Mouse (Mus musculus) myocyte (in vitro differentiated cells): ENCODE measurements at regions not wholly inside any gene's neighbourhood (a gene's known extent, or its start where the extent isn't known, plus 50 kb on each side); places are given as distances from the start of the nearest gene placed in this dataset.

Source experiments
- H3K27me3 ChIP-seq: one replicate; pipeline ENCODE4 v1.6.1; 2011; ENCODE audit not compliant: control insufficient read depth, insufficient read depth, insufficient read length
- H3K36me3 ChIP-seq: one replicate; pipeline ENCODE4 v1.6.1; 2011; ENCODE audit not compliant: control insufficient read depth, insufficient read depth
- H3K4me2 ChIP-seq: one replicate; pipeline ENCODE4 v1.6.1; 2011; ENCODE audit warnings: low read depth, control low read depth
- H3K4me3 ChIP-seq: one replicate; pipeline ENCODE4 v1.5.1; 2011; ENCODE audit warnings: mild to moderate bottlenecking, control low read depth, moderate library complexity
- H3K79me2 ChIP-seq: one replicate; pipeline ENCODE4 v1.6.1; 2011; ENCODE audit not compliant: control insufficient read depth, insufficient read depth
- H3ac ChIP-seq: one replicate; pipeline ENCODE4 v1.6.1; 2011; ENCODE audit not compliant: control insufficient read depth, insufficient read length
- CEBPB ChIP-seq: IDR thresholded peaks from 2 replicates; pipeline ENCODE4 v1.6.1; 2011; ENCODE audit warnings: mild to moderate bottlenecking, moderate library complexity; ENCODE audit not compliant: poor library complexity, insufficient read depth, severe bottlenecking
- E2F4 ChIP-seq: IDR thresholded peaks from one replicate; pipeline ENCODE4 v1.6.1; 2011; ENCODE audit warnings: mild to moderate bottlenecking, control low read depth, moderate library complexity; ENCODE audit not compliant: insufficient read depth
- MAX ChIP-seq: IDR thresholded peaks from one replicate; pipeline ENCODE4 v1.6.1; 2011; ENCODE audit warnings: low read depth, mild to moderate bottlenecking, control low read depth
- MYOD1 ChIP-seq, 3 experiments: IDR thresholded peaks; one replicate each; pipeline ENCODE4 v1.6.1; 2011; ENCODE audit warnings: control low read depth in 2 of 3, low read depth in 2 of 3, mild to moderate bottlenecking in 2 of 3, moderate library complexity in 1 of 3; ENCODE audit not compliant: insufficient read length in 2 of 3, control insufficient read depth in 1 of 3
- POLR2A ChIP-seq: IDR thresholded peaks from one replicate; pipeline ENCODE4 v1.6.1; 2011; ENCODE audit warnings: low read depth, mild to moderate bottlenecking, control low read depth, moderate library complexity; ENCODE audit not compliant: insufficient read length
- POLR2AphosphoS2 ChIP-seq: IDR thresholded peaks from one replicate; pipeline ENCODE4 v1.6.1; 2011; ENCODE audit warnings: low read depth, control low read depth; ENCODE audit not compliant: insufficient read length
- REST ChIP-seq: IDR thresholded peaks from one replicate; pipeline ENCODE4 v1.6.1; 2011; ENCODE audit warnings: mild to moderate bottlenecking, control low read depth, moderate library complexity; ENCODE audit not compliant: insufficient read depth, insufficient read length
- SRF ChIP-seq: IDR thresholded peaks from one replicate; pipeline ENCODE4 v1.6.1; 2011; ENCODE audit warnings: low read depth; ENCODE audit not compliant: control insufficient read depth, insufficient read length
- TCF12 ChIP-seq: IDR thresholded peaks from one replicate; pipeline ENCODE4 v1.6.1; 2011; ENCODE audit warnings: mild to moderate bottlenecking, control low read depth; ENCODE audit not compliant: poor library complexity, insufficient read depth, severe bottlenecking
- TCF3 ChIP-seq: IDR thresholded peaks from one replicate; pipeline ENCODE4 v1.6.1; 2011; ENCODE audit warnings: low read depth, control low read depth; ENCODE audit not compliant: insufficient read length
- USF1 ChIP-seq: IDR thresholded peaks from one replicate; pipeline ENCODE4 v1.6.1; 2011; ENCODE audit warnings: low read depth, mild to moderate bottlenecking, control low read depth, moderate library complexity

DNA sequence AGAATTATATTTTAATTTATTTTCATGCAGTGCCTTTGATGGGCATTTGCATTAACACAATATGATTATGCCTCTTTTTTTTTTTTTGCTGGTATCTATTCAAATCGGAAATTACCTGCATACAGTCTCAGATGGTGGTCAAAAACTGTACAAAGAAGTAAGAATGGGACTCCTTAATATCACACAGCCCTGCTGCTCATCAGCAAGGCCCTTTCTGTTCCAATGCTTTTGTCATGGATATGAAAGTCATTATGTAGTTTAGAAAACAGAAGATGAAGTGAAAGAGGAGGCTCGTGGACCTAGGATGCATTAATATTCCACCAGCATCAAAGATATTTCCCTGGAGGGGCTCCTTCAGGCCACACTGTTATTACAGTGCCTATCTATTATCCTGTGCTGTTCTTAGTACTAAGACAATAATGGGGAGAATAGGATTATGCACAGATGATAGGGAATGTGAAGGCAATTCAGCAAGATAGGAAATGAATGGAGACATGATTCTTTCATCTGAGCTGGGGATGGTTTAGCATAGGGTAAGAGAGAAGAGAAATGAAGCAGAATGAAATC, 687.7 kb upstream of the Ptbp2 start:
- Histone ChIP-seq H3K4me3 (no peak overlapping the region), H3K4me2 (no peak overlapping the region), H3ac (no peak overlapping the region), H3K36me3 (no peaks in the 10 kb centered on the region), H3K27me3 (no peaks in the 10 kb centered on the region), H3K79me2 (no peaks in the 10 kb centered on the region)
- TF ChIP-seq E2F4, result no peak

DNA sequence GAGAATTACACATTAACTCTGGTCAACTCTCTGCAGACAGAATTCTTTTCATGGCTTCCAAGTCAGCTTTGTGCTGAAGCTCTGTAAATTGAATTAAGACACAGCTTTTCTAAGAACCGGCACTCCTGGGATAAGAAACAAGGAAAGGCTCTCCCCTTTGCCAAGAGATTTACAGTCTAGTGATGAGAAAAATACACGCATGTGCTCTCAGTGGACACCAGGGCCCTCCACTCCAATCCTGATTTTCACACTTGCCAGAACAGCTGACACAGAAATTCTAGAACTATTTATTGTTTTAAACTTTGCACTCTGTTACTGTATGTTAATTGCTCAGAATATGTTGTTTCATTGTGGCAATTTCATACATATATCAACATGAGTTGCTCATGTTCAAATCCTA, 684.6 kb upstream of the Ptbp2 start:
- Histone ChIP-seq H3K4me3 (no peak overlapping the region), H3K4me2 (no peak overlapping the region), H3K27me3 (no peaks in the 10 kb centered on the region), H3K36me3 (no peaks in the 10 kb centered on the region), H3ac (no peak overlapping the region), H3K79me2 (no peaks in the 10 kb centered on the region)
- TF ChIP-seq POLR2A (no peak), TCF12 (no peak), MYOD1 (IDR thresholded peaks at IDR 0.05; ENCODE audit: control insufficient read depth in 1 of 3, insufficient read length in 2 of 3, low read depth in 2 of 3) (no peak), SRF (no peak), REST (no peak)

DNA sequence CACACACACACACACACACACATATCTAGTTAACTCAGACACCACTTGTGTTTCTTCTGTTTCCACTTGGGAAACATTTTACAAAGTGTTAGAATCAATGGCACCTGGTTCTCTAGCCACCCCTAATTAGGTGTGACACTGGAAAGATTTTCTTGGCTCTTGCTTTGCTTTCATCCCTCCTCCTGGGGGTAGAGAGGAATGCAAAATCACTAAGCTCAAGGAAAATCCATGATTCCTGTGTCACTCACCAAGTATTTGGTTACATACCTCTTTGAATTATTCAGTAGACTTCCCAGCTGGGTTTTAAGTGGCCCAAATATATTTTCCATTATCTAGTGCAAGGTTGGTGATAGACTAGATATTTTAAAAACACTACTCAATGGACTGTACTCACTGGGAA, 676.5 kb upstream of the Ptbp2 start:
- Histone ChIP-seq H3K27me3 (no peaks in the 10 kb centered on the region), H3K79me2 (no peaks in the 10 kb centered on the region), H3K4me3 (no peak overlapping the region), H3K36me3 (no peaks in the 10 kb centered on the region), H3K4me2 (no peak overlapping the region), H3ac (no peak overlapping the region)
- TF ChIP-seq TCF3 (no peak), TCF12 (no peak), MAX (no peak)

DNA sequence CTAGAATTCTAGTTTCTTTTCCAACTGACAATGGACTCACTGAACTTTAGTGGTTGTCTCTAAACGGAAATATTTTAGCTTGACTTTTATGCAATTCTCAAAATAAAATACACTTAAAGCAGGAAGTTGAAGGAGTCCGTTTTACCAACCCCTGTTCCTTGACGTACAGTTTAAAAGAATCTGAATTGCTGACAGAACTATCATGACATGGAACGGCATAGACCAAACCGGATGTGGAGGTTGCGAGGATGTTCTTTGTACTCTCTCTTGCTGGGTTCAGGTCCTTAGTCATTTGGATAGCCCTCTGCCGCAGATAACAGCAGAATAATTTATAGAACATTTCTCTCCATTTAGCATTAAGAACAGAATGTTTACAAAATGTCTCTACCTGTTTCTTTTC, 673.6 kb upstream of the Ptbp2 start:
- no peaks in the 10 kb centered on the region for H3K27me3 ChIP-seq
- no peak for TF ChIP-seq POLR2AphosphoS2
- no peak for TF ChIP-seq TCF3
- TF ChIP-seq SRF, result no peak
- TF ChIP-seq TCF12, result no peak
- no peak for TF ChIP-seq MAX
- TF ChIP-seq USF1, result no peak
- TF ChIP-seq MYOD1 (IDR thresholded peaks at IDR 0.05; ENCODE audit: control insufficient read depth in 1 of 3, insufficient read length in 2 of 3, low read depth in 2 of 3), result no peak
- TF ChIP-seq CEBPB, result no peak
- TF ChIP-seq POLR2A, result no peak
- H3K79me2 ChIP-seq, result no peaks in the 10 kb centered on the region
- no peaks in the 10 kb centered on the region for H3K36me3 ChIP-seq
- H3ac ChIP-seq, result no peak overlapping the region
- H3K4me2 ChIP-seq, result no peak overlapping the region
- no peak overlapping the region for H3K4me3 ChIP-seq

DNA sequence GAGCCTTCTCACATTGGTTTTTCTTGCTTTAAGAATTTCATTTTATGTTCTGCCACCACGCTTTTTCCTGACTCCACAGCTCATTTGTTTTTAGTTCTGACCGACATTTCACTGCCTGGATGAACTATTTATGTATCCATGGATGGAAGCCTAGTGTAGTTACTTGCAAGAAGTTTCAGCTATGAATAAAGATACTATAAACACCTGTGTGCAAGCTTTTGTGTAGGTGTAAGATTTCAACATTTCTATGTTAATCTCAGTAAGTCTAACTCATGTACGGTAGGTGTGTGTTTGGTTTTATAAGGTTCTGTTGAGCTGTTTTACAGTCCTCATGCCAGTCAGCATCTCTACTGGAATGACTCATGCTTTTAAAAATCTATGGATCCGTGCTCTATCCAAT, 656.9 kb upstream of the Ptbp2 start:
- TF ChIP-seq E2F4 (no peak), TCF12 (no peak), TCF3 (no peak)
- no peak overlapping the region for H3K4me2 ChIP-seq
- H3K79me2 ChIP-seq, result no peaks in the 10 kb centered on the region
- no peaks in the 10 kb centered on the region for H3K36me3 ChIP-seq
- H3K27me3 ChIP-seq, result no peaks in the 10 kb centered on the region
- H3ac ChIP-seq, result no peak overlapping the region
- H3K4me3 ChIP-seq, result no peak overlapping the region

DNA sequence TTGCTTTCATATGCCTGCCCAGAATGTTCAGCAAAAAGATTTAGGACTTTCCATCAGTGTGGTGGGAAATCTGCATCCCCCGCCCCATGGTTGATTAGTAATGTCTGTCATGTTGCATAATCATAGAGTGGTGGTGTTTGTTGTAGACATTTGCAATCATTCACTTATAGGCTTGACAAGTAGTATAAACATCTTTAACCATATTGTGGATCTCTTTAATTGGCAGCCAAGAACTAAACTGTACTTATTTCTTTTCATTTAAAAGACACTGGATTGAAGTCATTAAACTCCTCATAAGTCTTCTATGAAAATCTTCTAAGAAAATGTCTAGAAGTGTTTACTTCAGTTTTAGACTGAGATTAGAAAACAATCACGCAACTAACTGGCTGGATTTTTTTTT, 646.0 kb upstream of the Ptbp2 start:
- TF ChIP-seq SRF, result no peak
- no peak for TF ChIP-seq CEBPB
- TF ChIP-seq MYOD1 (IDR thresholded peaks at IDR 0.05; ENCODE audit: control insufficient read depth in 1 of 3, insufficient read length in 2 of 3, low read depth in 2 of 3), result no peak
- TF ChIP-seq E2F4, result no peak
- TF ChIP-seq REST, result no peak
- H3K27me3 ChIP-seq, result no peaks in the 10 kb centered on the region
- H3K4me2 ChIP-seq, result no peak overlapping the region

More for the DNA sequence above, 646.0 kb upstream of the Ptbp2 start:
- H3K36me3 ChIP-seq, result no peaks in the 10 kb centered on the region
- H3ac ChIP-seq, result no peak overlapping the region
- no peaks in the 10 kb centered on the region for H3K79me2 ChIP-seq
- H3K4me3 ChIP-seq, result no peak overlapping the region
